Mouse (Mus musculus): ENCODE data around the gene Ier5.

GRCm38 (mm10) chr1:155138795-155139194 lies 39.4 kb upstream of the Ier5 start:
- TF ChIP-seq POLR2A (IDR thresholded peaks at IDR 0.05; ENCODE audit: insufficient read depth, low read depth, low read length): no peak
- TF ChIP-seq CTCF (IDR thresholded peaks at IDR 0.05; ENCODE audit: insufficient read depth, low read depth, low read length): no peak
